12 mouse cellular contexts compared by ENCODE assay signal in the genomic region with DNA sequence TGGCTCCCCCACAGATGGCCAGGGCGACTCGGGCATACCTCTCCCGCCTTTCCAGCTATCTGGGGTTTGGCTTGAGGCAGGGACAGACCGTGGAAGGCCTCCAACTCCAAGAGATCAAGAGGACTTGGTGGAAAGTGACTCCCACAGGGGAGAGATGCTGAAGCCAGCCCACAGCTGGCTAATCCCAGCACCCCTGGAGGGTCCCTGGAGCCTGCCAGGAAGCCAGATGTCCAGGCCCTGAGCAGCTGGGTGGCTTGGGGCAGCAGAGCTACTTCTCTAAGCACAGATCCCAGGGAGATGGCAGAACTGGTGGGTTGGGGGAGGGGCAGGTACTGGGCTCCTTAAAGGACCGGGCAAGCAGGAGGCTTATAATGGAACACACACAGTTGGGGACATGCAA. TPM values are rescaled to one million over a fixed set of nuclear protein-coding genes. Genes with fewer than 3 reads are reported as not detected.
DNase-seq lines count a peak whose midpoint lies in the region; ATAC-seq and TF ChIP-seq lines count a peak whose summit lies in the region.
"Had no signal": no experiment of that assay in that cellular context is flagged by ENCODE, and none has a peak within 500 bp of the region (broad histone marks: within the 10 kb centered on the region; RNA-seq: fewer than 3 reads in every experiment).

No protein-coding gene starts in this region.

- no peak overlapping the region for H3K27ac ChIP-seq in forebrain, postnatal 0 days (ENCODE audit: low read depth, low read length)
- no peak overlapping the region for H3K27ac ChIP-seq in forebrain, embryonic 14.5 days (ENCODE audit: low read depth, low read length)
- H3K27ac ChIP-seq in heart, embryonic 14.5 days (replicated peaks in 1 of 2; ENCODE audit: control insufficient read depth in 1 of 2, insufficient read depth in 1 of 2, low read depth in 2 of 2, low read length in 2 of 2) = peak overlapping the region; percentile 3 to 75; a peak in 2 of 4 replicates
- H3K27ac ChIP-seq in limb, embryonic 13.5 days = peak overlapping the region; percentile 44
- H3K27ac ChIP-seq: liver, embryonic 13.5 days had no signal

- no peak overlapping the region for H3K9ac ChIP-seq in forebrain, postnatal 0 days
- no peak overlapping the region for H3K9ac ChIP-seq in forebrain, embryonic 14.5 days (ENCODE audit: low read length)
- H3K9ac ChIP-seq in heart, embryonic 14.5 days (ENCODE audit: low read length) = peak overlapping the region; percentile 30; the same call in 1 of the 2 replicates
- H3K9ac ChIP-seq in limb, embryonic 13.5 days = 0 out of 2 replicates have a peak overlapping the region, but pooled peaks have one; percentile 19
- H3K9ac ChIP-seq: liver, embryonic 13.5 days had no signal

- H3K4me1 ChIP-seq in forebrain, postnatal 0 days (ENCODE audit: insufficient read depth) = no peaks in the 10 kb centered on the region
- no peaks in the 10 kb centered on the region; the same call in 1 of the 2 replicates for H3K4me1 ChIP-seq in forebrain, embryonic 14.5 days (ENCODE audit: control insufficient read depth, insufficient read depth, low read length)
- H3K4me1 ChIP-seq in heart, embryonic 14.5 days (ENCODE audit: control insufficient read depth in 2 of 2, insufficient read depth in 2 of 2, low read length in 2 of 2) = peaks cover 37 to 48% of the 10 kb centered on the region in 2 experiments
- peaks cover 57% of the 10 kb centered on the region for H3K4me1 ChIP-seq in limb, embryonic 13.5 days
- H3K4me1 ChIP-seq: liver, embryonic 13.5 days had no signal

- intact Hi-C loops in left cerebral cortex, postnatal 4 days (cut with DNase I) = no loop called here

- no peaks in the 10 kb centered on the region for H3K36me3 ChIP-seq in forebrain, postnatal 0 days (ENCODE audit: insufficient read depth)
- no peaks in the 10 kb centered on the region for H3K36me3 ChIP-seq in forebrain, embryonic 14.5 days (ENCODE audit: control insufficient read depth, insufficient read depth, low read length)
- H3K36me3 ChIP-seq in heart, embryonic 14.5 days (ENCODE audit: control insufficient read depth, insufficient read depth, low read length) = peaks cover 35% of the 10 kb centered on the region
- peaks cover 37% of the 10 kb centered on the region for H3K36me3 ChIP-seq in limb, embryonic 13.5 days
- H3K36me3 ChIP-seq: liver, embryonic 13.5 days had no signal

- H3K4me2 ChIP-seq in forebrain, postnatal 0 days (ENCODE audit: low read depth) = no peak overlapping the region
- no peak overlapping the region for H3K4me2 ChIP-seq in forebrain, embryonic 14.5 days (ENCODE audit: low read length)
- no peak overlapping the region for H3K4me2 ChIP-seq in heart, embryonic 14.5 days (ENCODE audit: low read length)
- no peak overlapping the region for H3K4me2 ChIP-seq in limb, embryonic 13.5 days (replicated peaks)
- H3K4me2 ChIP-seq: liver, embryonic 13.5 days had no signal

- no peak for DNase-seq in forebrain, postnatal 0 days
- DNase-seq in forebrain, embryonic 14.5 days (ENCODE audit: low spot score) = no peak
- DNase-seq in left cerebral cortex, postnatal 4 days = peak; percentile 67
- DNase-seq in left cerebral cortex, adult 9 months (ENCODE audit: low spot score in 2 of 2) = no peak
- no peak for DNase-seq in frontal cortex, adult 2 months (ENCODE audit: extremely low spot score in 1 of 2, low spot score in 1 of 2)
- no peak for DNase-seq in kidney, adult 9 months
- DNase-seq: cerebellum, adult 11 months; kidney, postnatal 36 days; liver, embryonic 13.5 days had no signal

- no peak overlapping the region for H3K4me3 ChIP-seq in forebrain, postnatal 0 days (ENCODE audit: low read depth, low read length)
- H3K4me3 ChIP-seq in forebrain, embryonic 14.5 days (ENCODE audit: low read depth, low read length) = no peak overlapping the region
- H3K4me3 ChIP-seq in heart, embryonic 14.5 days (ENCODE audit: control insufficient read depth in 1 of 2, insufficient read depth in 1 of 2, low read depth in 1 of 2, low read length in 2 of 2) = no peak overlapping the region
- no peak overlapping the region for H3K4me3 ChIP-seq in limb, embryonic 13.5 days
- H3K4me3 ChIP-seq: liver, embryonic 13.5 days had no signal

- WGBS in forebrain, postnatal 0 days = 31% methylated on average over 5 of the region's 5 CpGs
- 42% methylated on average over 5 of the region's 5 CpGs for WGBS in forebrain, embryonic 14.5 days
- 35% methylated on average over 5 of the region's 5 CpGs for WGBS in heart, embryonic 14.5 days
- 34% methylated on average over 5 of the region's 5 CpGs for WGBS in limb, embryonic 13.5 days

- 0 out of 2 replicates have a peak, but pooled peaks have one; percentile 20 for ATAC-seq in forebrain, postnatal 0 days
- ATAC-seq in forebrain, embryonic 14.5 days = no peak
- no peak for ATAC-seq in heart, embryonic 14.5 days (ENCODE audit: insufficient number of reproducible peaks, insufficient read depth, low FRiP score, low read depth)
- no peak for ATAC-seq in limb, embryonic 13.5 days (ENCODE audit: low FRiP score, low read depth)

- no peak for TF ChIP-seq CTCF in forebrain, postnatal 0 days (IDR thresholded peaks at IDR 0.05; ENCODE audit: low read depth)

- no peaks in the 10 kb centered on the region for H3K9me3 ChIP-seq in forebrain, postnatal 0 days (ENCODE audit: low read length)
- H3K9me3 ChIP-seq in forebrain, embryonic 14.5 days (replicated peaks; ENCODE audit: control insufficient read depth, low read length) = no peaks in the 10 kb centered on the region
- no peaks in the 10 kb centered on the region for H3K9me3 ChIP-seq in heart, embryonic 14.5 days (ENCODE audit: control insufficient read depth, low read length)
- no peaks in the 10 kb centered on the region for H3K9me3 ChIP-seq in limb, embryonic 13.5 days
- H3K9me3 ChIP-seq: liver, embryonic 13.5 days had no signal

- no peaks in the 10 kb centered on the region for H3K27me3 ChIP-seq in forebrain, postnatal 0 days (ENCODE audit: insufficient read depth, low read length)
- H3K27me3 ChIP-seq in forebrain, embryonic 14.5 days (replicated peaks; ENCODE audit: control insufficient read depth, insufficient read depth, low read length) = no peaks in the 10 kb centered on the region
- H3K27me3 ChIP-seq in heart, embryonic 14.5 days (ENCODE audit: control insufficient read depth, insufficient read depth, low read length) = no peaks in the 10 kb centered on the region
- no peaks in the 10 kb centered on the region for H3K27me3 ChIP-seq in limb, embryonic 13.5 days
- H3K27me3 ChIP-seq: liver, embryonic 13.5 days had no signal

RNA-seq across cellular contexts. Expression of gene Bmp7, which starts 28.4 kb away (rescaled TPM):
- total RNA-seq in forebrain, postnatal 0 days (2014; rRNA removed) = 17.2 and 21.9 TPM in 2 replicates
- 12.4 and 15.4 TPM in 2 replicates for polyA plus RNA-seq in forebrain, postnatal 0 days (2015; fragmentation: Nextera tagmentation; extraction: Ambion mirVana)
- polyA plus RNA-seq in forebrain, embryonic 14.5 days (2014; fragmentation: Nextera tagmentation; extraction: Ambion mirVana) = 8.7 and 11.4 TPM in 2 replicates
- 10 to 100 TPM; 13.0 to 14.5 TPM for total RNA-seq in left cerebral cortex, postnatal 4 days (2021)
- 50.5 and 53.7 TPM in 2 replicates for polyA plus RNA-seq in heart, embryonic 14.5 days (2014; fragmentation: Nextera tagmentation; extraction: Ambion mirVana)
- 32.5 and 33.7 TPM in 2 replicates for polyA plus RNA-seq in limb, embryonic 13.5 days (2015; fragmentation: Nextera tagmentation; extraction: Ambion mirVana)
- 17.9 and 19.8 TPM in 2 replicates for polyA plus RNA-seq in frontal cortex, adult 2 months (2012; rRNA removed)
- total RNA-seq: neutrophil, adult 5-6 weeks had no signal

Comparison
In these comparisons a context has a peak if more than half of its experiments do, and no peak if none do; other contexts are left out.
1. H3K27ac ChIP-seq: peak in heart, embryonic 14.5 days (2 of 2) and limb, embryonic 13.5 days (single experiment); none in forebrain, postnatal 0 days (single experiment) and forebrain, embryonic 14.5 days (single experiment).
2. H3K9ac ChIP-seq: peak in heart, embryonic 14.5 days (single experiment) and limb, embryonic 13.5 days (single experiment); none in forebrain, postnatal 0 days (single experiment) and forebrain, embryonic 14.5 days (single experiment).